Mouse (Mus musculus) megakaryocyte, embryonic 14.5 days (primary cell): ENCODE measurements at regions not wholly inside any gene's neighbourhood (a gene's known extent, or its start where the extent isn't known, plus 50 kb on each side); places are given as distances from the start of the nearest gene placed in this dataset.

Source experiments
- FLI1 ChIP-seq: IDR thresholded peaks from 2 replicates; pipeline ENCODE4 v1.6.1; 2012; ENCODE audit warnings: low read length, inconsistent platforms, mixed read lengths
- GATA1 ChIP-seq: IDR thresholded peaks from 3 replicates; pipeline ENCODE4 v1.6.1; 2012; ENCODE audit warnings: mixed read lengths, low read length, inconsistent platforms, borderline replicate concordance

- TF ChIP-seq GATA1 (no peak), FLI1 (no peak)
These were observed 72.6 kb upstream of the Bach2 start for GRCm38 (mm10) chr4:32165918-32166528.
